Mouse (Mus musculus) heart, embryonic 11.5 days (tissue): Measurements from ENCODE around the gene Eif2s2. TPM values are rescaled to one million over a fixed set of nuclear protein-coding genes. Genes with fewer than 3 reads are reported as not detected.

Experiments used
- ATAC-seq: fragments of 200-750 bp; cut with Nextera tagmentation; replicated peaks from 2 replicates; pipeline ENCODE4 v1.8.0; 2017; ENCODE audit warnings: moderate library complexity; ENCODE audit not compliant: insufficient number of reproducible peaks, low FRiP score, low TSS enrichment
- H3K27ac ChIP-seq: fragments of 300-500 bp; sonication (generic); 2 replicates; pipeline ENCODE4 v1.5.1; 2014; ENCODE audit warnings: mild to moderate bottlenecking, low read depth, low read length
- H3K27me3 ChIP-seq: fragments of 300-500 bp; sonication (generic); 2 replicates; pipeline ENCODE4 v1.6.1; 2014; ENCODE audit warnings: mild to moderate bottlenecking, low read length, mixed read lengths; ENCODE audit not compliant: control insufficient read depth, insufficient read depth
- H3K36me3 ChIP-seq: fragments of 300-500 bp; sonication (generic); 2 replicates; pipeline ENCODE4 v1.6.1; 2014; ENCODE audit warnings: mild to moderate bottlenecking, low read length, moderate library complexity, mixed read lengths; ENCODE audit not compliant: control insufficient read depth, insufficient read depth
- H3K4me1 ChIP-seq: fragments of 300-500 bp; sonication (generic); 2 replicates; pipeline ENCODE4 v1.6.1; 2014; ENCODE audit warnings: low read length; ENCODE audit not compliant: control insufficient read depth, insufficient read depth
- H3K4me2 ChIP-seq: fragments of 300-500 bp; sonication (generic); 2 replicates; pipeline ENCODE4 v1.6.1; 2014; ENCODE audit warnings: mild to moderate bottlenecking, moderate library complexity
- H3K4me3 ChIP-seq: fragments of 300-500 bp; sonication (generic); 2 replicates; pipeline ENCODE4 v1.5.1; 2014; ENCODE audit warnings: low read depth, low read length
- H3K9ac ChIP-seq: fragments of 300-500 bp; sonication (generic); 2 replicates; pipeline ENCODE4 v1.6.1; 2014; ENCODE audit warnings: mild to moderate bottlenecking, low read depth, low read length, moderate library complexity
- H3K9me3 ChIP-seq: fragments of 300-500 bp; sonication (generic); replicated peaks from 2 replicates; pipeline ENCODE4 v1.6.1; 2016; ENCODE audit warnings: low read length; ENCODE audit not compliant: control insufficient read depth
- WGBS: fragments of 180-500 bp; shearing (Covaris S2); extraction: QIAGEN DNeasy Blood & Tissue Kit; methylation state at CpG from one replicate; pipeline ENCODE4 v1.1.7; 2014; ENCODE audit not compliant: insufficient replicate concordance; 5-methylcytosine and 5-hydroxymethylcytosine counted together
- polyA plus RNA-seq: library from polyadenylated mRNA; unstranded; fragments of >200 nt; fragmentation: Nextera tagmentation; extraction: Ambion mirVana; gene quantifications from 2 replicates; pipeline ENCODE4 v1.2.1, GENCODE M21; 2014

Gene Eif2s2
- polyA plus RNA-seq, 1 experiment from 2014 or later, result 109 TPM

DNA sequence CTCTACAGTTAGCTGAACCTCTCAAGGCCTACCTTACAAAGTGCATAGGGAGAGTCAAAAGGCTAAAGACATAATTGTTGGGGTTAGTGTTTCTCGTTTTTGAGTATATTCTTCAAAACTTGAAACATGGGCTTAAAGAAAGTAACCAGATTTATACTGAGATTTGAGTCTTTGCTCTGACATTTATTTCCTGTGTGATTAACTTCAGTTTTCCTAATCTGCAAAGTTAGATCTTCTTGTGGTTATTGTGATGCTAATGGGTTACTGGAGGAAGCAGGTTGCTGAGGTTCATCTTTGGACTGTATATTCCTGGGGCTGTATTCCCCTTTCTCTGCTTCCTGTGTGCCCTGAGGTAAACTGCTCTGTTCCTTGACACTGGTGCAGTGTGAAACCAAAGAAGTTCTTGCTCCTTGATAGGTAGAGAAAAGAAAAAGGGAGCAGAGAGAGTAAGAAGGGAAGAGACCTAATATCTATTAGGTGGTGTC, 66.6 kb downstream of the Eif2s2 start:
- H3K9ac ChIP-seq, result no peak overlapping the region

More for the DNA sequence above, 66.6 kb downstream of the Eif2s2 start:
- WGBS, result 80% methylated on average over 1 of the region's 1 CpGs
- Histone ChIP-seq H3K4me3 (no peak overlapping the region), H3K36me3 (no peaks in the 10 kb centered on the region), H3K4me1 (peaks cover 4% of the 10 kb centered on the region), H3K9me3 (no peaks in the 10 kb centered on the region), H3K4me2 (no peak overlapping the region), H3K27me3 (no peaks in the 10 kb centered on the region), H3K27ac (no peak overlapping the region)
- ATAC-seq, result no peak

Other genes with a start within 250 kb of the Eif2s2 start
- 10.1 and 12.5 TPM in 2 replicates for gene Chmp4b, start 241.2 kb downstream of the Eif2s2 start, polyA plus RNA-seq
- gene Gm14214, start 122.9 kb downstream of the Eif2s2 start, polyA plus RNA-seq, result not detected in 2 replicates
- gene Raly, start 101.8 kb downstream of the Eif2s2 start, polyA plus RNA-seq, result 42.9 and 63.5 TPM in 2 replicates
- 0.34 and 0.49 TPM in 2 replicates for gene a, start 101.5 kb downstream of the Eif2s2 start, polyA plus RNA-seq
- gene Gm14226, start 125.3 kb upstream of the Eif2s2 start, polyA plus RNA-seq, result 2.1 and 2.2 TPM in 2 replicates
- 59.0 and 59.8 TPM in 2 replicates for gene Ahcy, start 181.6 kb upstream of the Eif2s2 start, polyA plus RNA-seq
- 40.4 and 41.0 TPM in 2 replicates for gene Itch, start 240.6 kb upstream of the Eif2s2 start, polyA plus RNA-seq